Mouse (Mus musculus): ENCODE data around the gene Rasgrp1. TPM values are rescaled to one million over a fixed set of nuclear protein-coding genes. Genes with fewer than 3 reads are reported as not detected.

The Rasgrp1 gene
- 147 to 168 TPM (median 155 TPM) in 4 replicates for total RNA-seq (2023; ENCODE audit: inconsistent age)

GRCm38 (mm10) chr2:117342547-117343239 is at the start of gene Rasgrp1:
Rasgrp1 (minus strand) TSS chr2:117343001.

GRCm38 (mm10) chr2:117249255-117250000 is 93.4 kb downstream of the Rasgrp1 start, which contains the start of gene Fam98b:
Fam98b (plus strand) TSS chr2:117249739.

Other genes starting within 250 kb of the Rasgrp1 start
- gene Spred1, start 221.6 kb downstream of the Rasgrp1 start, total RNA-seq (2023; ENCODE audit: inconsistent age) = 3.2 to 4.4 TPM (median 3.8 TPM) in 4 replicates
- gene Fam98b, start 93.3 kb downstream of the Rasgrp1 start, total RNA-seq (2023; ENCODE audit: inconsistent age) = 40.6 to 49.7 TPM (median 43.2 TPM) in 4 replicates